Mouse (Mus musculus) olfactory bulb, adult 2 months (tissue): ENCODE data around the gene Lrmda. TPM values are rescaled to one million over a fixed set of nuclear protein-coding genes. Genes with fewer than 3 reads are reported as not detected.

ENCODE experiments used
- H3K27ac ChIP-seq: fragments of 200-500 bp; 2 replicates; pipeline ENCODE4 v1.5.1; 2012; ENCODE audit warnings: low read depth, low read length; ENCODE audit not compliant: insufficient read depth
- H3K4me1 ChIP-seq: fragments of 200-500 bp; 2 replicates; pipeline ENCODE4 v1.6.1; 2012; ENCODE audit warnings: low read length; ENCODE audit not compliant: control insufficient read depth, insufficient read depth
- H3K4me3 ChIP-seq: fragments of 200-500 bp; 2 replicates; pipeline ENCODE4 v1.5.1; 2012; ENCODE audit warnings: mild to moderate bottlenecking, low read depth, low read length, moderate library complexity; ENCODE audit not compliant: insufficient read depth
- CTCF ChIP-seq: fragments of 200-500 bp; IDR thresholded peaks from 2 replicates; pipeline ENCODE4 v1.5.1; 2012; ENCODE audit warnings: low read depth, mild to moderate bottlenecking, low read length, moderate library complexity; ENCODE audit not compliant: insufficient read depth
- POLR2A ChIP-seq: fragments of 200-500 bp; IDR thresholded peaks from 2 replicates; pipeline ENCODE4 v1.6.1; 2012; ENCODE audit warnings: mild to moderate bottlenecking, low read depth, low read length, moderate library complexity; ENCODE audit not compliant: insufficient read depth
- WGBS: fragments of 180-500 bp; shearing (Covaris S2); methylation state at CpG from one replicate; pipeline ENCODE4 v1.1.7; 2018; 5-methylcytosine and 5-hydroxymethylcytosine counted together
- polyA plus RNA-seq: library from polyadenylated mRNA; stranded (reverse); fragments of >200 nt; gene quantifications from 2 replicates; pipeline ENCODE4 v1.2.4, GENCODE M21; 2012; ENCODE audit warnings: low replicate concordance; ENCODE audit not compliant: missing spikeins, insufficient read depth, insufficient read length

Lrmda gene
- polyA plus RNA-seq, 1 experiment: not detected

GRCm38 (mm10) chr14:22364771-22365355 lies 345.4 kb downstream of the Lrmda start:
- 68% methylated on average over 6 of the region's 6 CpGs for WGBS
- Histone ChIP-seq H3K4me3 (no peak overlapping the region), H3K4me1 (no peaks in the 10 kb centered on the region), H3K27ac (no peak overlapping the region)
- TF ChIP-seq CTCF (no peak), POLR2A (no peak)

GRCm38 (mm10) chr14:22367615-22368014 lies 348.1 kb downstream of the Lrmda start:
- TF ChIP-seq CTCF (no peak), POLR2A (no peak)
- Histone ChIP-seq H3K4me3 (no peak overlapping the region), H3K4me1 (no peaks in the 10 kb centered on the region), H3K27ac (no peak overlapping the region)
- WGBS: 70% methylated on average over 4 of the region's 4 CpGs

GRCm38 (mm10) chr14:22371136-22371535 lies 351.6 kb downstream of the Lrmda start:
- TF ChIP-seq POLR2A (no peak), CTCF (no peak)
- H3K4me1 ChIP-seq: no peaks in the 10 kb centered on the region
- WGBS: 80% methylated on average over 8 of the region's 8 CpGs
- H3K4me3 ChIP-seq: no peak overlapping the region
- H3K27ac ChIP-seq: no peak overlapping the region

GRCm38 (mm10) chr14:22372666-22373360 lies 353.3 kb downstream of the Lrmda start:
- Histone ChIP-seq H3K27ac (no peak overlapping the region), H3K4me3 (no peak overlapping the region), H3K4me1 (no peaks in the 10 kb centered on the region)
- 93% methylated on average over 9 of the region's 9 CpGs for WGBS
- no peak for TF ChIP-seq POLR2A
- TF ChIP-seq CTCF: no peak

- H3K4me1 ChIP-seq: no peaks in the 10 kb centered on the region
- H3K4me3 ChIP-seq: no peak overlapping the region
- WGBS: 83% methylated on average over 3 of the region's 3 CpGs
- TF ChIP-seq POLR2A (no peak), CTCF (no peak)
- no peak overlapping the region for H3K27ac ChIP-seq
These were observed 353.8 kb downstream of the Lrmda start for GRCm38 (mm10) chr14:22373361-22373745.

- H3K4me3 ChIP-seq: no peak overlapping the region
- WGBS: 97% methylated on average over 1 of the region's 1 CpGs
- TF ChIP-seq POLR2A (no peak), CTCF (no peak)
These were observed 357.6 kb downstream of the Lrmda start for GRCm38 (mm10) chr14:22377148-22377547.

GRCm38 (mm10) chr14:22382101-22382500 lies 362.6 kb downstream of the Lrmda start:
- Histone ChIP-seq H3K4me3 (no peak overlapping the region), H3K27ac (no peak overlapping the region), H3K4me1 (no peaks in the 10 kb centered on the region)
- WGBS: 87% methylated on average over 4 of the region's 4 CpGs
- TF ChIP-seq POLR2A: no peak
- TF ChIP-seq CTCF: no peak

More at GRCm38 (mm10) chr14:22377148-22377547, 357.6 kb downstream of the Lrmda start:
- H3K4me1 ChIP-seq: no peaks in the 10 kb centered on the region
- H3K27ac ChIP-seq: no peak overlapping the region

- TF ChIP-seq POLR2A: no peak
- no peak for TF ChIP-seq CTCF
- H3K4me3 ChIP-seq: no peak overlapping the region
- no peaks in the 10 kb centered on the region for H3K4me1 ChIP-seq
- H3K27ac ChIP-seq: no peak overlapping the region
- WGBS: 93% methylated on average over 10 of the region's 10 CpGs
These were observed 374.1 kb downstream of the Lrmda start for GRCm38 (mm10) chr14:22393616-22394015.

GRCm38 (mm10) chr14:22402411-22402810 lies 382.9 kb downstream of the Lrmda start:
- Histone ChIP-seq H3K27ac (no peak overlapping the region), H3K4me1 (no peaks in the 10 kb centered on the region), H3K4me3 (no peak overlapping the region)
- 74% methylated on average over 4 of the region's 4 CpGs for WGBS
- no peak for TF ChIP-seq POLR2A
- TF ChIP-seq CTCF: no peak
